Mouse (Mus musculus): ENCODE measurements around the gene Acvr1. TPM values are rescaled to one million over a fixed set of nuclear protein-coding genes. Genes with fewer than 3 reads are reported as not detected.

Acvr1 gene
- polyA plus RNA-seq, 1 experiment from 2014 or later, result 6.5 TPM

GRCm38 (mm10) chr2:58484284-58484965, 82.5 kb downstream of the Acvr1 start:
- Histone ChIP-seq H3K9ac (no peak overlapping the region), H3K27ac (ENCODE audit: low read depth) (no peak overlapping the region), H3K36me3 (ENCODE audit: insufficient read depth) (no peaks in the 10 kb centered on the region), H3K4me2 (no peak overlapping the region), H3K9me3 (ENCODE audit: low read depth, low read length) (no peaks in the 10 kb centered on the region), H3K27me3 (ENCODE audit: insufficient read depth, low read length) (no peaks in the 10 kb centered on the region), H3K4me3 (ENCODE audit: low read depth, low read length) (no peak overlapping the region), H3K4me1 (ENCODE audit: insufficient read depth) (peaks cover 14% of the 10 kb centered on the region)
- ATAC-seq (ENCODE audit: insufficient read depth) (peak; percentile 44), DNase-seq (no peak)
- 45% methylated on average over 7 of the region's 7 CpGs for WGBS
- TF ChIP-seq CTCF (IDR thresholded peaks at IDR 0.05; ENCODE audit: low read depth), result no peak

- Histone ChIP-seq H3K9me3 (ENCODE audit: low read depth, low read length) (no peaks in the 10 kb centered on the region), H3K9ac (no peak overlapping the region), H3K36me3 (ENCODE audit: insufficient read depth) (no peaks in the 10 kb centered on the region), H3K27ac (ENCODE audit: low read depth) (no peak overlapping the region), H3K4me1 (ENCODE audit: insufficient read depth) (peaks cover 6% of the 10 kb centered on the region), H3K4me3 (ENCODE audit: low read depth, low read length) (no peak overlapping the region), H3K27me3 (ENCODE audit: insufficient read depth, low read length) (no peaks in the 10 kb centered on the region), H3K4me2 (no peak overlapping the region)
- DNase-seq, result no peak
- 54% methylated on average over 9 of the region's 9 CpGs for WGBS
- no peak for TF ChIP-seq CTCF (IDR thresholded peaks at IDR 0.05; ENCODE audit: low read depth)
- no peak for ATAC-seq (ENCODE audit: insufficient read depth)
Measured at GRCm38 (mm10) chr2:58481450-58482100, 85.4 kb downstream of the Acvr1 start.

GRCm38 (mm10) chr2:58480764-58481163, 86.2 kb downstream of the Acvr1 start:
- Histone ChIP-seq H3K27ac (ENCODE audit: low read depth) (no peak overlapping the region), H3K4me3 (ENCODE audit: low read depth, low read length) (no peak overlapping the region), H3K27me3 (ENCODE audit: insufficient read depth, low read length) (no peaks in the 10 kb centered on the region), H3K4me2 (no peak overlapping the region), H3K9ac (no peak overlapping the region), H3K36me3 (ENCODE audit: insufficient read depth) (no peaks in the 10 kb centered on the region), H3K9me3 (ENCODE audit: low read depth, low read length) (no peaks in the 10 kb centered on the region), H3K4me1 (ENCODE audit: insufficient read depth) (peaks cover 1% of the 10 kb centered on the region; the same call in 1 of the 2 replicates)
- DNase-seq (no peak), ATAC-seq (ENCODE audit: insufficient read depth) (no peak)
- 59% methylated on average over 6 of the region's 6 CpGs for WGBS
- no peak for TF ChIP-seq CTCF (IDR thresholded peaks at IDR 0.05; ENCODE audit: low read depth)

- Histone ChIP-seq H3K27ac (ENCODE audit: low read depth) (no peak overlapping the region), H3K4me1 (ENCODE audit: insufficient read depth) (no peaks in the 10 kb centered on the region), H3K9ac (no peak overlapping the region), H3K4me2 (no peak overlapping the region), H3K4me3 (ENCODE audit: low read depth, low read length) (no peak overlapping the region), H3K9me3 (ENCODE audit: low read depth, low read length) (no peaks in the 10 kb centered on the region), H3K27me3 (ENCODE audit: insufficient read depth, low read length) (no peaks in the 10 kb centered on the region), H3K36me3 (ENCODE audit: insufficient read depth) (no peaks in the 10 kb centered on the region)
- DNase-seq (no peak), ATAC-seq (ENCODE audit: insufficient read depth) (no peak)
- no peak for TF ChIP-seq CTCF (IDR thresholded peaks at IDR 0.05; ENCODE audit: low read depth)
- WGBS, result 89% methylated on average over 10 of the region's 10 CpGs
Measured at GRCm38 (mm10) chr2:58479536-58479935, 87.4 kb downstream of the Acvr1 start.

- DNase-seq (no peak), ATAC-seq (ENCODE audit: insufficient read depth) (no peak)
- Histone ChIP-seq H3K4me2 (no peak overlapping the region), H3K36me3 (ENCODE audit: insufficient read depth) (peaks cover 7% of the 10 kb centered on the region), H3K9ac (no peak overlapping the region), H3K4me1 (ENCODE audit: insufficient read depth) (no peaks in the 10 kb centered on the region), H3K27ac (ENCODE audit: low read depth) (no peak overlapping the region), H3K4me3 (ENCODE audit: low read depth, low read length) (no peak overlapping the region), H3K27me3 (ENCODE audit: insufficient read depth, low read length) (no peaks in the 10 kb centered on the region), H3K9me3 (ENCODE audit: low read depth, low read length) (no peaks in the 10 kb centered on the region)
- no peak for TF ChIP-seq CTCF (IDR thresholded peaks at IDR 0.05; ENCODE audit: low read depth)
- WGBS, result 80% methylated on average over 4 of the region's 4 CpGs
Measured at GRCm38 (mm10) chr2:58478144-58478543, 88.8 kb downstream of the Acvr1 start.

GRCm38 (mm10) chr2:58476956-58477715, 89.8 kb downstream of the Acvr1 start:
- Histone ChIP-seq H3K9ac (no peak overlapping the region), H3K4me2 (no peak overlapping the region), H3K9me3 (ENCODE audit: low read depth, low read length) (no peaks in the 10 kb centered on the region), H3K27ac (ENCODE audit: low read depth) (no peak overlapping the region), H3K4me1 (ENCODE audit: insufficient read depth) (no peaks in the 10 kb centered on the region), H3K27me3 (ENCODE audit: insufficient read depth, low read length) (no peaks in the 10 kb centered on the region), H3K36me3 (ENCODE audit: insufficient read depth) (peaks cover 10% of the 10 kb centered on the region), H3K4me3 (ENCODE audit: low read depth, low read length) (no peak overlapping the region)
- TF ChIP-seq CTCF (IDR thresholded peaks at IDR 0.05; ENCODE audit: low read depth), result peak; percentile 77
- 59% methylated on average over 12 of the region's 12 CpGs for WGBS
- no peak for ATAC-seq (ENCODE audit: insufficient read depth)
- DNase-seq, result peak; percentile 95

- Histone ChIP-seq H3K27ac (ENCODE audit: low read depth) (no peak overlapping the region), H3K36me3 (ENCODE audit: insufficient read depth) (peaks cover 12% of the 10 kb centered on the region), H3K4me1 (ENCODE audit: insufficient read depth) (no peaks in the 10 kb centered on the region), H3K9me3 (ENCODE audit: low read depth, low read length) (no peaks in the 10 kb centered on the region), H3K27me3 (ENCODE audit: insufficient read depth, low read length) (no peaks in the 10 kb centered on the region), H3K4me2 (no peak overlapping the region), H3K9ac (no peak overlapping the region), H3K4me3 (ENCODE audit: low read depth, low read length) (no peak overlapping the region)
- DNase-seq (no peak), ATAC-seq (ENCODE audit: insufficient read depth) (no peak)
- 88% methylated on average over 8 of the region's 8 CpGs for WGBS
- TF ChIP-seq CTCF (IDR thresholded peaks at IDR 0.05; ENCODE audit: low read depth), result no peak
Measured at GRCm38 (mm10) chr2:58475578-58475977, 91.4 kb downstream of the Acvr1 start.

Data from lung, embryonic 14.5 days (tissue).